Mouse (Mus musculus): ENCODE results near the gene Adamts15. TPM values are rescaled to one million over a fixed set of nuclear protein-coding genes. Genes with fewer than 3 reads are reported as not detected.

The Adamts15 gene
- polyA plus RNA-seq, 1 experiment from 2014 or later, result 0.91 TPM

GRCm38 (mm10) chr9:30945276-30945675, 23.0 kb upstream of the Adamts15 start:
- H3K9me3 ChIP-seq (ENCODE audit: control insufficient read depth), result no peaks in the 10 kb centered on the region
- no peak overlapping the region for H3K4me2 ChIP-seq (replicated peaks; ENCODE audit: low read depth)
- no peak overlapping the region for H3K27ac ChIP-seq (ENCODE audit: low read depth, low read length)
- TF ChIP-seq CTCF (IDR thresholded peaks at IDR 0.05; ENCODE audit: low read depth), result no peak
- peaks cover 43% of the 10 kb centered on the region for H3K27me3 ChIP-seq (replicated peaks; ENCODE audit: control insufficient read depth, insufficient read depth, low read length)
- no peak overlapping the region for H3K4me3 ChIP-seq (ENCODE audit: low read depth, low read length)
- ATAC-seq, result no peak
- H3K9ac ChIP-seq (ENCODE audit: low read depth, low read length), result no peak overlapping the region
- 73% methylated on average over 1 of the region's 1 CpGs for WGBS
- no peaks in the 10 kb centered on the region for H3K36me3 ChIP-seq (ENCODE audit: control insufficient read depth, insufficient read depth)
- H3K4me1 ChIP-seq (replicated peaks; ENCODE audit: control insufficient read depth, insufficient read depth, low read length), result no peaks in the 10 kb centered on the region

GRCm38 (mm10) chr9:30944234-30944633, 22.0 kb upstream of the Adamts15 start:
- 38% methylated on average over 1 of the region's 1 CpGs for WGBS
- Histone ChIP-seq H3K27ac (ENCODE audit: low read depth, low read length) (no peak overlapping the region), H3K36me3 (ENCODE audit: control insufficient read depth, insufficient read depth) (no peaks in the 10 kb centered on the region), H3K4me2 (replicated peaks; ENCODE audit: low read depth) (peak overlapping the region; percentile 89; the same call in 1 of the 2 replicates), H3K9me3 (ENCODE audit: control insufficient read depth) (no peaks in the 10 kb centered on the region), H3K27me3 (replicated peaks; ENCODE audit: control insufficient read depth, insufficient read depth, low read length) (peaks cover 43% of the 10 kb centered on the region), H3K4me1 (replicated peaks; ENCODE audit: control insufficient read depth, insufficient read depth, low read length) (no peaks in the 10 kb centered on the region), H3K9ac (ENCODE audit: low read depth, low read length) (no peak overlapping the region), H3K4me3 (ENCODE audit: low read depth, low read length) (peak overlapping the region; percentile 57)
- no peak for TF ChIP-seq CTCF (IDR thresholded peaks at IDR 0.05; ENCODE audit: low read depth)
- no peak for ATAC-seq

- peak overlapping the region; percentile 42 for H3K9ac ChIP-seq (ENCODE audit: low read depth, low read length)
- 3% methylated on average over 14 of the region's 14 CpGs for WGBS
- peak overlapping the region; percentile 57 for H3K4me3 ChIP-seq (ENCODE audit: low read depth, low read length)
- no peak overlapping the region for H3K27ac ChIP-seq (ENCODE audit: low read depth, low read length)
- H3K4me2 ChIP-seq (replicated peaks; ENCODE audit: low read depth), result peak overlapping the region; percentile 89
- no peaks in the 10 kb centered on the region for H3K9me3 ChIP-seq (ENCODE audit: control insufficient read depth)
- TF ChIP-seq CTCF (IDR thresholded peaks at IDR 0.05; ENCODE audit: low read depth), result no peak
- peaks cover 43% of the 10 kb centered on the region for H3K27me3 ChIP-seq (replicated peaks; ENCODE audit: control insufficient read depth, insufficient read depth, low read length)
- no peaks in the 10 kb centered on the region for H3K4me1 ChIP-seq (replicated peaks; ENCODE audit: control insufficient read depth, insufficient read depth, low read length)
- H3K36me3 ChIP-seq (ENCODE audit: control insufficient read depth, insufficient read depth), result no peaks in the 10 kb centered on the region
- no peak for ATAC-seq
These were observed 21.1 kb upstream of the Adamts15 start for GRCm38 (mm10) chr9:30943341-30943740.

GRCm38 (mm10) chr9:30942512-30943313, 20.5 kb upstream of the Adamts15 start, which contains the start of gene Adamts8:
Gene Adamts8 (plus strand): TSS chr9:30942562.
- Histone ChIP-seq H3K4me2 (replicated peaks; ENCODE audit: low read depth) (peak within 1 kb of the TSS; percentile 89), H3K4me1 (replicated peaks; ENCODE audit: control insufficient read depth, insufficient read depth, low read length) (no peaks in the 10 kb centered on the region), H3K27ac (ENCODE audit: low read depth, low read length) (0 out of 2 replicates have a peak within 1 kb of the TSS, but pooled peaks have one; percentile 15), H3K27me3 (replicated peaks; ENCODE audit: control insufficient read depth, insufficient read depth, low read length) (peaks cover 43% of the 10 kb centered on the region), H3K36me3 (ENCODE audit: control insufficient read depth, insufficient read depth) (no peaks in the 10 kb centered on the region), H3K4me3 (ENCODE audit: low read depth, low read length) (peak within 1 kb of the TSS; percentile 57), H3K9ac (ENCODE audit: low read depth, low read length) (peak within 1 kb of the TSS; percentile 42), H3K9me3 (ENCODE audit: control insufficient read depth) (no peaks in the 10 kb centered on the region)
- 0% methylated on average over 96 of the region's 96 CpGs for WGBS
- TF ChIP-seq CTCF (IDR thresholded peaks at IDR 0.05; ENCODE audit: low read depth), result peak; percentile 67
- no peak for ATAC-seq

GRCm38 (mm10) chr9:30940328-30940727, 18.1 kb upstream of the Adamts15 start:
- 3% methylated on average over 6 of the region's 6 CpGs for WGBS
- H3K9ac ChIP-seq (ENCODE audit: low read depth, low read length), result no peak overlapping the region
- ATAC-seq, result no peak
- H3K27ac ChIP-seq (ENCODE audit: low read depth, low read length), result no peak overlapping the region
- H3K9me3 ChIP-seq (ENCODE audit: control insufficient read depth), result no peaks in the 10 kb centered on the region
- no peak overlapping the region for H3K4me2 ChIP-seq (replicated peaks; ENCODE audit: low read depth)
- peaks cover 39% of the 10 kb centered on the region for H3K27me3 ChIP-seq (replicated peaks; ENCODE audit: control insufficient read depth, insufficient read depth, low read length)
- H3K4me3 ChIP-seq (ENCODE audit: low read depth, low read length), result no peak overlapping the region
- H3K4me1 ChIP-seq (replicated peaks; ENCODE audit: control insufficient read depth, insufficient read depth, low read length), result no peaks in the 10 kb centered on the region
- H3K36me3 ChIP-seq (ENCODE audit: control insufficient read depth, insufficient read depth), result no peaks in the 10 kb centered on the region
- peak; percentile 98 for TF ChIP-seq CTCF (IDR thresholded peaks at IDR 0.05; ENCODE audit: low read depth)

GRCm38 (mm10) chr9:30936674-30937438, 14.6 kb upstream of the Adamts15 start:
- Histone ChIP-seq H3K9me3 (ENCODE audit: control insufficient read depth) (no peaks in the 10 kb centered on the region), H3K27ac (ENCODE audit: low read depth, low read length) (no peak overlapping the region), H3K4me1 (replicated peaks; ENCODE audit: control insufficient read depth, insufficient read depth, low read length) (no peaks in the 10 kb centered on the region), H3K9ac (ENCODE audit: low read depth, low read length) (no peak overlapping the region), H3K4me2 (replicated peaks; ENCODE audit: low read depth) (no peak overlapping the region), H3K27me3 (replicated peaks; ENCODE audit: control insufficient read depth, insufficient read depth, low read length) (peaks cover 16% of the 10 kb centered on the region; the same call in 1 of the 2 replicates), H3K4me3 (ENCODE audit: low read depth, low read length) (no peak overlapping the region), H3K36me3 (ENCODE audit: control insufficient read depth, insufficient read depth) (no peaks in the 10 kb centered on the region)
- WGBS, result 24% methylated on average over 9 of the region's 9 CpGs
- peak; percentile 53 for ATAC-seq
- TF ChIP-seq CTCF (IDR thresholded peaks at IDR 0.05; ENCODE audit: low read depth), result peak; percentile 81

Measured in intestine, postnatal 0 days (tissue).